28 mouse cellular contexts compared by ENCODE assay signal in genomic region chr1:87837018-87837417, GRCm38 (mm10). TPM values are rescaled to one million over a fixed set of nuclear protein-coding genes. Genes with fewer than 3 reads are reported as not detected.
A peak's percentile ranks its signal among the peaks of the same experiment; 100 is the strongest.
DNase-seq lines count a peak whose midpoint lies in the region; ATAC-seq lines count a peak whose summit lies in the region.
"Had no signal": no experiment of that assay in that cellular context is flagged by ENCODE, and none has a peak within 500 bp of the region (broad histone marks: within the 10 kb centered on the region; RNA-seq: fewer than 3 reads in every experiment).

No protein-coding gene starts in this region.

- peaks cover 9% of the 10 kb centered on the region; the same call in 1 of the 2 replicates for H3K4me1 ChIP-seq in heart, embryonic 10.5 days
- H3K4me1 ChIP-seq in limb, embryonic 11.5 days (ENCODE audit: control insufficient read depth, insufficient read depth, low read length) = no peaks in the 10 kb centered on the region
- H3K4me1 ChIP-seq in limb, embryonic 10.5 days = peaks cover 5% of the 10 kb centered on the region
- peaks cover 7% of the 10 kb centered on the region; the same call in 1 of the 2 replicates for H3K4me1 ChIP-seq in limb, embryonic 13.5 days
- H3K4me1 ChIP-seq: liver, embryonic 15.5 days; lung, embryonic 15.5 days; midbrain, embryonic 10.5 days; neural tube, embryonic 12.5 days had no signal

- no peak overlapping the region for H3K9ac ChIP-seq in limb, embryonic 11.5 days (ENCODE audit: low read length)
- no peak overlapping the region for H3K9ac ChIP-seq in limb, embryonic 13.5 days
- H3K9ac ChIP-seq: hindbrain, embryonic 14.5 days; liver, embryonic 15.5 days; lung, embryonic 15.5 days; neural tube, embryonic 12.5 days had no signal

- no peak for DNase-seq in heart, embryonic 10.5 days (ENCODE audit: low spot score)
- no peak for DNase-seq in heart, postnatal 25 days (ENCODE audit: low spot score)
- no peak for DNase-seq in limb, embryonic 11.5 days (ENCODE audit: low spot score)
- DNase-seq in limb, embryonic 10.5 days (ENCODE audit: low spot score) = no peak
- DNase-seq in frontal cortex, postnatal 36 days (ENCODE audit: low spot score in 2 of 2) = no peak
- DNase-seq in adrenal gland, adult 8-10 months = no peak
- DNase-seq: adrenal gland, postnatal 25 days; cerebellum, adult 11-12 months; cerebellum, adult 9-11 months; gastrocnemius, postnatal 10 days; heart, postnatal 4 days; kidney, adult 18-20 months; kidney, postnatal 10 days; right cerebral cortex, adult 18-20 months; thymus, adult 2 months; thymus, postnatal 36 days had no signal

- intact Hi-C loops in heart, postnatal 25 days (cut with DNase I) = no loop called here

- H3K4me2 ChIP-seq in limb, embryonic 11.5 days (ENCODE audit: low read depth, severe bottlenecking) = no peak overlapping the region
- H3K4me2 ChIP-seq in limb, embryonic 13.5 days (replicated peaks) = 0 out of 2 replicates have a peak overlapping the region, but pooled peaks have one; percentile 7
- H3K4me2 ChIP-seq: hindbrain, embryonic 14.5 days; liver, embryonic 15.5 days; lung, embryonic 15.5 days; neural tube, embryonic 12.5 days had no signal

- H3K36me3 ChIP-seq in heart, embryonic 10.5 days = no peaks in the 10 kb centered on the region
- H3K36me3 ChIP-seq in limb, embryonic 11.5 days (ENCODE audit: control insufficient read depth, insufficient read depth, low read length) = no peaks in the 10 kb centered on the region
- no peaks in the 10 kb centered on the region for H3K36me3 ChIP-seq in limb, embryonic 10.5 days
- H3K36me3 ChIP-seq in limb, embryonic 13.5 days = no peaks in the 10 kb centered on the region
- H3K36me3 ChIP-seq: G1E; liver, embryonic 15.5 days; lung, embryonic 15.5 days; midbrain, embryonic 10.5 days; neural tube, embryonic 12.5 days had no signal

- no peaks in the 10 kb centered on the region for H3K27me3 ChIP-seq in heart, embryonic 10.5 days (ENCODE audit: insufficient read depth, poor library complexity, severe bottlenecking)
- H3K27me3 ChIP-seq in limb, embryonic 11.5 days (ENCODE audit: control insufficient read depth, insufficient read depth, low read length) = no peaks in the 10 kb centered on the region
- H3K27me3 ChIP-seq in limb, embryonic 10.5 days (ENCODE audit: low read depth, poor library complexity, severe bottlenecking) = no peaks in the 10 kb centered on the region
- H3K27me3 ChIP-seq in limb, embryonic 13.5 days = no peaks in the 10 kb centered on the region
- H3K27me3 ChIP-seq: liver, embryonic 15.5 days; lung, embryonic 15.5 days; neural tube, embryonic 12.5 days; Patski had no signal

- WGBS in heart, embryonic 10.5 days = 32% methylated on average over 5 of the region's 5 CpGs
- 44% methylated on average over 5 of the region's 5 CpGs for WGBS in limb, embryonic 11.5 days
- 48% methylated on average over 5 of the region's 5 CpGs for WGBS in limb, embryonic 10.5 days
- WGBS in limb, embryonic 13.5 days = 27% methylated on average over 5 of the region's 5 CpGs

- ATAC-seq in limb, embryonic 11.5 days (ENCODE audit: insufficient number of reproducible peaks, low FRiP score, low TSS enrichment, low read depth) = peak; percentile 54; the same call in 1 of the 2 replicates
- ATAC-seq in limb, embryonic 13.5 days (ENCODE audit: low FRiP score, low read depth) = peak; percentile 85
- ATAC-seq: forebrain, embryonic 16.5 days; inflammation-experienced regulatory T-cells, adult 6 months; midbrain, embryonic 16.5 days; Patski had no signal

- no peaks in the 10 kb centered on the region for H3K9me3 ChIP-seq in heart, embryonic 10.5 days
- H3K9me3 ChIP-seq in limb, embryonic 11.5 days (ENCODE audit: control insufficient read depth, low read length) = no peaks in the 10 kb centered on the region
- no peaks in the 10 kb centered on the region for H3K9me3 ChIP-seq in limb, embryonic 10.5 days (replicated peaks)
- no peaks in the 10 kb centered on the region for H3K9me3 ChIP-seq in limb, embryonic 13.5 days
- H3K9me3 ChIP-seq: G1E; liver, embryonic 15.5 days; lung, embryonic 15.5 days; midbrain, embryonic 10.5 days; neural tube, embryonic 12.5 days had no signal

- 0 out of 2 replicates have a peak overlapping the region, but pooled peaks have one; percentile 4 for H3K27ac ChIP-seq in heart, embryonic 10.5 days
- H3K27ac ChIP-seq in limb, embryonic 11.5 days (replicated peaks; ENCODE audit: low read depth, low read length) = no peak overlapping the region
- no peak overlapping the region; the same call in 1 of the 2 replicates for H3K27ac ChIP-seq in limb, embryonic 10.5 days
- peak overlapping the region; percentile 73; the same call in 1 of the 2 replicates for H3K27ac ChIP-seq in limb, embryonic 13.5 days
- H3K27ac ChIP-seq: hindbrain, embryonic 14.5 days; liver, embryonic 15.5 days; lung, embryonic 15.5 days; midbrain, embryonic 10.5 days; neural tube, embryonic 12.5 days had no signal

- H3K4me3 ChIP-seq in heart, embryonic 10.5 days = no peak overlapping the region
- no peak overlapping the region for H3K4me3 ChIP-seq in limb, embryonic 11.5 days (ENCODE audit: low read depth, low read length)
- no peak overlapping the region for H3K4me3 ChIP-seq in limb, embryonic 10.5 days
- H3K4me3 ChIP-seq in limb, embryonic 13.5 days = no peak overlapping the region
- H3K4me3 ChIP-seq: erythroblast, embryonic 14.5 days; liver, embryonic 15.5 days; lung, embryonic 15.5 days; midbrain, embryonic 10.5 days; neural tube, embryonic 12.5 days had no signal

RNA-seq across cellular contexts. Expression of gene Dgkd, which starts 16.1 kb away (rescaled TPM):
- 26.6 and 31.6 TPM in 2 replicates for polyA plus RNA-seq in heart, embryonic 10.5 days (2016; fragmentation: Nextera tagmentation; extraction: Ambion mirVana)
- 10 to 100 TPM; 56.5 to 56.7 TPM for total RNA-seq in heart, postnatal 25 days (2021)
- 37.5 and 39.1 TPM in 2 replicates for polyA plus RNA-seq in limb, embryonic 11.5 days (2014; fragmentation: Nextera tagmentation; extraction: Ambion mirVana)
- polyA plus RNA-seq in limb, embryonic 10.5 days (2016; fragmentation: Nextera tagmentation; extraction: Ambion mirVana) = 38.8 and 39.7 TPM in 2 replicates
- polyA plus RNA-seq in limb, embryonic 13.5 days (2015; fragmentation: Nextera tagmentation; extraction: Ambion mirVana) = 30.7 and 36.6 TPM in 2 replicates
- total RNA-seq in adrenal gland, adult 8-10 months (2022) = 10 to 100 TPM; 38.9 to 56.4 (median 54.5) TPM

RNA-seq across cellular contexts. Expression of gene Sag, which starts 33.5 kb away (rescaled TPM):
- polyA plus RNA-seq in heart, embryonic 10.5 days (2016; fragmentation: Nextera tagmentation; extraction: Ambion mirVana) = 1.9 and 2.0 TPM in 2 replicates
- under 1 TPM; 0.20 to 0.39 TPM for total RNA-seq in heart, postnatal 25 days (2021)
- 2.3 and 3.4 TPM in 2 replicates for polyA plus RNA-seq in limb, embryonic 11.5 days (2014; fragmentation: Nextera tagmentation; extraction: Ambion mirVana)
- polyA plus RNA-seq in limb, embryonic 10.5 days (2016; fragmentation: Nextera tagmentation; extraction: Ambion mirVana) = 3.7 and 4.9 TPM in 2 replicates
- 3.2 and 3.7 TPM in 2 replicates for polyA plus RNA-seq in limb, embryonic 13.5 days (2015; fragmentation: Nextera tagmentation; extraction: Ambion mirVana)
- total RNA-seq in adrenal gland, adult 8-10 months (2022) = 1 to 10 TPM; 2.6 to 4.7 (median 2.9) TPM
- polyA plus RNA-seq: erythroblast, embryonic 14.5 days; G1E had no signal

Comparison
In these comparisons a context has a peak if more than half of its experiments do, and no peak if none do; other contexts are left out.
1. H3K27ac ChIP-seq: peak in heart, embryonic 10.5 days (single experiment) and limb, embryonic 13.5 days (single experiment); none in limb, embryonic 11.5 days (single experiment) and limb, embryonic 10.5 days (single experiment).